Mouse (Mus musculus) C2C12 (cell line): Measurements from ENCODE around the gene Rhbdl1. TPM values are rescaled to one million over a fixed set of nuclear protein-coding genes. Genes with fewer than 3 reads are reported as not detected.

ENCODE experiments used
- H3K27me3 ChIP-seq: one replicate; pipeline ENCODE4 v1.6.1; 2011; ENCODE audit not compliant: control insufficient read depth, insufficient read depth, insufficient read length
- H3K36me3 ChIP-seq: one replicate; pipeline ENCODE4 v1.6.1; 2011; ENCODE audit not compliant: control insufficient read depth, insufficient read depth
- H3K4me3 ChIP-seq: one replicate; pipeline ENCODE4 v1.5.1; 2011; ENCODE audit warnings: mild to moderate bottlenecking, control low read depth; ENCODE audit not compliant: poor library complexity, insufficient read depth, severe bottlenecking
- H3K79me2 ChIP-seq: one replicate; pipeline ENCODE4 v1.6.1; 2011; ENCODE audit not compliant: control insufficient read depth, insufficient read depth
- H3K79me3 ChIP-seq: one replicate; pipeline ENCODE4 v1.6.1; 2011; ENCODE audit warnings: low read depth, control low read depth
- H3ac ChIP-seq: one replicate; pipeline ENCODE3; 2011; ENCODE audit warnings: low read depth; ENCODE audit not compliant: control insufficient read depth, insufficient read length
- CEBPB ChIP-seq: IDR thresholded peaks from one replicate; pipeline ENCODE4 v1.6.1; 2011; ENCODE audit warnings: low read depth, mild to moderate bottlenecking, control low read depth, moderate library complexity
- CTCF ChIP-seq: IDR thresholded peaks from one replicate; pipeline ENCODE4 v1.5.1; 2011; ENCODE audit not compliant: control insufficient read depth, insufficient read depth, insufficient read length
- FOSL1 ChIP-seq: IDR thresholded peaks from one replicate; pipeline ENCODE4 v1.8.0; 2011; ENCODE audit warnings: mild to moderate bottlenecking, low read length; ENCODE audit not compliant: poor library complexity, insufficient read depth, severe bottlenecking
- MAX ChIP-seq: IDR thresholded peaks from one replicate; pipeline ENCODE4 v1.6.1; 2011; ENCODE audit warnings: mild to moderate bottlenecking, control low read depth
- MYOD1 ChIP-seq: IDR thresholded peaks from one replicate; pipeline ENCODE4 v1.6.1; 2011; ENCODE audit warnings: low read depth; ENCODE audit not compliant: control insufficient read depth, insufficient read length
- MYOG ChIP-seq: IDR thresholded peaks from one replicate; pipeline ENCODE4 v1.6.1; 2011; ENCODE audit not compliant: control insufficient read depth, insufficient read length; ENCODE audit errors: extremely low read depth
- USF1 ChIP-seq: IDR thresholded peaks from one replicate; pipeline ENCODE4 v1.6.1; 2011; ENCODE audit warnings: low read depth, mild to moderate bottlenecking, control low read depth, moderate library complexity
- polyA plus RNA-seq: library from polyadenylated mRNA; unstranded; fragments of >200 nt; fragmentation: generic; extraction: Trizol; gene quantifications from one replicate; pipeline ENCODE4 v1.2.1, GENCODE M21; 2012; ENCODE audit warnings: missing spikeins

Rhbdl1 gene
- polyA plus RNA-seq, 1 experiment, result 0.40 TPM

DNA sequence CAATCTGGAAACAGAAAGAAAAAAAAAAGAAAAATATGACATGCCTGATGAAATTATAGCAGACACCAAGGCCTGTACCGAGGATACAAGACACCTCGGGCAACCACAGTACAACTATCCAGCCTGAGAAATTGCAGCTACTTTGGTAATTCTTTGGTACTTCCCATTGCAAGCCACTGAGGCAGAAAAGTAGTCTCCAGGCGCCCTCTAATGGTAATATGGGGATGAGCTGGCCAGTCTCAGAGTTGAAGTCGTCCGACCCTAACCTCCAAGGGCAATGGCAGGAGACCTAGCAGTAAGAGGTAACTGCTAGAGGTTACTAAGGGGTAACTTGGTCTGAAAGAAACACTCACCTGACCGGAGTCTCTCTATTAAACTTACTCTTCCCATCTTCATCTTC lies 36.1 kb downstream of the Rhbdl1 start:
- TF ChIP-seq CTCF (peak; percentile 54), USF1 (no peak)
- Histone ChIP-seq H3ac (no peak overlapping the region), H3K4me3 (no peak overlapping the region), H3K27me3 (no peaks in the 10 kb centered on the region), H3K79me3 (no peaks in the 10 kb centered on the region), H3K79me2 (peaks cover 8% of the 10 kb centered on the region), H3K36me3 (no peaks in the 10 kb centered on the region)

DNA sequence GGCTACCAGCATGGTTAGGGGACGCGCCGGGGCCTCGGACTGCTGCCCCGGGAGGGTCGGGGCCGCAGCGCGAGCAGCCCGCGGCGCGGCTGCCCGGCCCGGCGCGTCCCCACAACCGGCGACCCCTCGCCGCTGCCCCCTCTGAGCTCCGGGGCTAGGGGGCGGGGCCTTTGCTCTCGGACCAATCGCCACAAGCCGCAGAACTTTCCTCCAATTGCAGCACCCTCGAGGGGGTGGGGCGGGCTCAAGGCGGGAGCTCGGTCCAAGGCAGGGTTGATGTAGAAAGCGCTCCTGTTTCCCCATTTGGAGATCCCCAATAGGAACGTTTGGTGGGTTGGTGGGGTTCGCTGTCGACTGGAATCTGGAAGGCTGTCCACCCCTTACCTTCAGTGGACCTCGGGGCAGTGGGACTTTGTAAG lies 40.1 kb downstream of the Rhbdl1 start, which contains the start of gene Metrn:
TSS of gene Metrn (minus strand) at position 186 of the 419 bp plus-strand sequence.
- peak within 1 kb of the TSS; percentile 51 for H3K4me3 ChIP-seq
- peaks cover 5% of the 10 kb centered on the region for H3K79me3 ChIP-seq
- peaks cover 14% of the 10 kb centered on the region for H3K79me2 ChIP-seq
- H3ac ChIP-seq, result peak within 1 kb of the TSS; percentile 66
- TF ChIP-seq CEBPB, result no peak
- no peak for TF ChIP-seq MAX
- TF ChIP-seq USF1, result no peak
- no peak for TF ChIP-seq MYOD1
- no peak for TF ChIP-seq FOSL1
- TF ChIP-seq CTCF, result no peak
- TF ChIP-seq MYOG, result no peak
- H3K27me3 ChIP-seq, result no peaks in the 10 kb centered on the region
- H3K36me3 ChIP-seq, result no peaks in the 10 kb centered on the region

DNA sequence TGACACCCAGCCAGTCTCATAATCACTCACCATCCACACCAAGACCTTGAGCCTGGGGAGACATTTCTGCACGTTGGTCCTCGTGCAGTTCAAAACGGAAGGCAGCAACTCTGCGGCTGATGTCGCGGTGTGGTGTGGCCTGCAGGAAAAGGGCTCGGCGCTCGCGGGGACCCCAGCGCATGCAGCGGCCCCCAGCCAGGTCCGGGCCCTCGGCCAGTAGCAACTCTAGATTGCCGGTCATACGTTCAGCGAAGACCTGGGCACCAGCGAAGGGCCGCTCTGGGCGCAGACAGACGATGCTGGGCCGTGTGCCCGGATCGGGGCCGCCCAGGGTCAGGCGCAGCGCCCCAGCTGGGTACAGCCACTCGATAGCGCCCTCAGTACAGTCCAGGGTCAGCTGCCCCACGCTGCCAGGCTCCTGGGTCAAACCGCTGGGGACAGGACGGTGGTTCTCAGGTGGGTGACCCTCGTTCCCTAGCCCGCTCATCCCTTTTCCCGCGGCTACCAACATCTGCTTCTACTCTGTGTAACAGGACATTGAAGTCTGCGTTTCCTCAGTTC lies 40.8 kb downstream of the Rhbdl1 start:
- Histone ChIP-seq H3K79me3 (peaks cover 5% of the 10 kb centered on the region), H3K4me3 (peak overlapping the region; percentile 51), H3K79me2 (peaks cover 21% of the 10 kb centered on the region), H3K27me3 (no peaks in the 10 kb centered on the region), H3ac (peak overlapping the region; percentile 66), H3K36me3 (no peaks in the 10 kb centered on the region)
- TF ChIP-seq MAX (no peak), FOSL1 (no peak), MYOD1 (no peak), CEBPB (no peak), USF1 (no peak), MYOG (no peak), CTCF (no peak)

DNA sequence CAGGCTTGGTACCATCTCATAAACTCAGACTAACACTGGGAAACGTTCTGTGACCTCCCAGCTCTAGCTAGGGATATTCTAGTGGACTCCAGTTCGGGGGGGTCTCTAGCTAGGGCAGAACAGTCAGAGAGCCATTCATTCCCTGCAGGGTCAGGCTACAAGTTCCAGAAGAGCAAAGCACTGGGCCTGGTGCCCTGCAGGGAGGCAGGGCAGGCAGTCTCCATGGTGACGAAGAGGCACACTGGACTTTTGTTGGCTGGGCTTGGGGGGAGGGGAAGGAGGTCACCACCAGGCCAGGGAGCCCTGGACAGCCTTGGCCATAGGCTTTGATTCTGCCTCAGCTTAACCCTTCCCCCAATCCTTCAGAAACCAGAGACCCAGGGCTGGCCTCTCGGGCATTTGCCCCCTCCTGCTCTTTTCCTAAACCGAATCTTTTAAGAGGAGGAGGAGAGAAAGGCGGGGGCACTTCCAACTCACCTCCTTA lies 41.4 kb downstream of the Rhbdl1 start, which contains the start of gene AC134908.4:
TSS of gene AC134908.4 (minus strand) at position 51 of the 484 bp plus-strand sequence.
- H3K79me2 ChIP-seq, result peaks cover 27% of the 10 kb centered on the region
- H3ac ChIP-seq, result peak within 1 kb of the TSS; percentile 66
- H3K36me3 ChIP-seq, result no peaks in the 10 kb centered on the region
- peaks cover 7% of the 10 kb centered on the region for H3K79me3 ChIP-seq
- no peaks in the 10 kb centered on the region for H3K27me3 ChIP-seq
- TF ChIP-seq CEBPB (no peak), MYOG (no peak), CTCF (no peak), MYOD1 (no peak), MAX (no peak), USF1 (no peak), FOSL1 (no peak)
- H3K4me3 ChIP-seq, result peak within 1 kb of the TSS; percentile 51

DNA sequence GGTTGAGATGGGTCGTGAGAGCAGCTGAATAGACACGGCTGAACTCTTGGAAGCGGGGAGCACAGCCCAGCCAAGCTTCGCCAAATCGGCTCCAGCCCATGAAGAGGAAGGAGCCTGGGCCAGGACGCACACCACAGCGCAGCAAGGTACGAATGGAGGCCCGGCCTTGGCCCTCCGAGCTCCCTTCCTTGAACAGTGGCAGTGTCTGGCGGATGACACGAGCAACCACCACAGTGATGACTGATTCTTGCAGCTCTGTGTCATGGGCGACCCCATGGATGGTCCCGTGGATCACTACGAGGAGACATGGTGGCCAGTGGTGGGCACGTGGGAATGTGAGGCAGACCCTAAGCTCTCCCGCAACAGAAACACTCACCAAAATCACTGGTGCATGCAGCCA lies 42.1 kb downstream of the Rhbdl1 start:
- H3K27me3 ChIP-seq, result no peaks in the 10 kb centered on the region
- H3K79me2 ChIP-seq, result peaks cover 30% of the 10 kb centered on the region
- no peaks in the 10 kb centered on the region for H3K36me3 ChIP-seq
- H3K4me3 ChIP-seq, result no peak overlapping the region
- peaks cover 7% of the 10 kb centered on the region for H3K79me3 ChIP-seq
- no peak for TF ChIP-seq FOSL1
- TF ChIP-seq MAX, result no peak
- TF ChIP-seq MYOD1, result no peak
- no peak for TF ChIP-seq CEBPB
- H3ac ChIP-seq, result no peak overlapping the region

DNA sequence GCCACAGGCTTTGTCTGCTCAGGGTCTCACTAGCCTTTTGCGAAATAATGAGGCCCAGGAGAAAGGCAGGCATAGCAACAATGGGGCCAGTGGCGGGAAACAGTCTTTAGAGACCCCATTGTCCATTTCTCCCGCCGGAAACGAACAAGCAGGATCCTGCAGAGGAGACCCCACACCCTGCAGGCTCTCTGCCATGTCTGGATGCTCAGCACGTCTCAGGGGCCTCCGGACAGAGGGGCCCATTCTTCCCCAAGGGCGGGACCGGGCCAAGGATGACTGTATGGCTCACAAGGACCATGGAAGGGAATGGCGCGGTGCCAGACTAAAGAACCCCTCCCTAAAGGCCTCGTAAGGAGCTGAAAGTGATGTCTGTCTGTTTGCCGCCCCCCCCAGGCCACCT lies 42.9 kb downstream of the Rhbdl1 start:
- no peak overlapping the region for H3ac ChIP-seq
- peaks cover 4% of the 10 kb centered on the region for H3K36me3 ChIP-seq
- H3K79me2 ChIP-seq, result peaks cover 30% of the 10 kb centered on the region
- peaks cover 7% of the 10 kb centered on the region for H3K79me3 ChIP-seq
- TF ChIP-seq USF1 (no peak), MYOD1 (no peak), CTCF (no peak), MAX (no peak), CEBPB (no peak), FOSL1 (no peak), MYOG (no peak)
- no peak overlapping the region for H3K4me3 ChIP-seq
- no peaks in the 10 kb centered on the region for H3K27me3 ChIP-seq
